Mouse (Mus musculus) gastrocnemius, postnatal 4 days (tissue): Measurements from ENCODE around the gene Spocd1. TPM values are rescaled to one million over a fixed set of nuclear protein-coding genes. Genes with fewer than 3 reads are reported as not detected.

Source experiments
- DNase-seq, 2 experiments: peaks; one replicate each; pipeline ENCODE4 v3.0.0; 2021 to 2022; ENCODE audit warnings: low spot score in 2 of 2, mixed read lengths in 2 of 2
- total RNA-seq, 2 experiments: library from RNA; stranded (reverse); gene quantifications; 2 replicates each; pipeline ENCODE4 v1.2.3; 2021

The Spocd1 gene
- total RNA-seq, 2 experiments from 2014 or later = not detected

GRCm38 (mm10) chr4:129970168-129970567, 41.1 kb downstream of the Spocd1 start:
- no peak for DNase-seq

- DNase-seq = no peak
These were observed 41.8 kb downstream of the Spocd1 start for GRCm38 (mm10) chr4:129970861-129971260.

- no peak for DNase-seq
These were observed 42.9 kb downstream of the Spocd1 start for GRCm38 (mm10) chr4:129971989-129972388.

- no peak for DNase-seq
These were observed 45.2 kb downstream of the Spocd1 start for GRCm38 (mm10) chr4:129974285-129974684.

GRCm38 (mm10) chr4:129977256-129977655, 48.2 kb downstream of the Spocd1 start:
- DNase-seq = no peak

- no peak for DNase-seq
These were observed 49.2 kb downstream of the Spocd1 start for GRCm38 (mm10) chr4:129978227-129978626.

- DNase-seq = no peak
These were observed 49.9 kb downstream of the Spocd1 start for GRCm38 (mm10) chr4:129978930-129979329.

- DNase-seq = no peak
These were observed 52.6 kb downstream of the Spocd1 start for GRCm38 (mm10) chr4:129981657-129982056.

- DNase-seq = no peak
These were observed 54.0 kb downstream of the Spocd1 start for GRCm38 (mm10) chr4:129983046-129983445.

GRCm38 (mm10) chr4:129983764-129984420, 54.8 kb downstream of the Spocd1 start:
- peak; percentile 40 to 67 for DNase-seq

- no peak for DNase-seq
These were observed 55.5 kb downstream of the Spocd1 start, which contains the start of gene Adgrb2 for GRCm38 (mm10) chr4:129984421-129985061. Adgrb2 (plus strand) TSS chr4:129984870.

- DNase-seq = no peak
These were observed 56.2 kb downstream of the Spocd1 start for GRCm38 (mm10) chr4:129985161-129985670.

- peak in 1 of 2 experiments; percentile 69 for DNase-seq
These were observed 56.8 kb downstream of the Spocd1 start for GRCm38 (mm10) chr4:129985671-129986441.

GRCm38 (mm10) chr4:129987825-129988504, 58.9 kb downstream of the Spocd1 start:
- DNase-seq = peak in 1 of 2 experiments; percentile 39

- DNase-seq = no peak
These were observed 60.9 kb downstream of the Spocd1 start for GRCm38 (mm10) chr4:129989925-129990324.

GRCm38 (mm10) chr4:129992720-129993119, 63.7 kb downstream of the Spocd1 start:
- DNase-seq = no peak

GRCm38 (mm10) chr4:129993213-129993612, 64.2 kb downstream of the Spocd1 start:
- DNase-seq = no peak

- peak in 1 of 2 experiments; percentile 47 for DNase-seq
These were observed 65.1 kb downstream of the Spocd1 start for GRCm38 (mm10) chr4:129993944-129994695.

GRCm38 (mm10) chr4:129994728-129995127, 65.7 kb downstream of the Spocd1 start:
- DNase-seq = no peak

GRCm38 (mm10) chr4:129995255-129995654, 66.2 kb downstream of the Spocd1 start:
- no peak for DNase-seq
